Mouse (Mus musculus) erythroblast, embryonic 14.5 days (primary cell): ENCODE data around the gene Gm10282.

Source experiments
- GATA1 ChIP-seq: IDR thresholded peaks from 2 replicates; pipeline ENCODE4 v1.6.1; 2012; ENCODE audit warnings: low read length, inconsistent platforms, mixed read lengths
- TAL1 ChIP-seq: IDR thresholded peaks from 3 replicates; pipeline ENCODE4 v1.6.1; 2012; ENCODE audit warnings: low read length, inconsistent platforms, mixed read lengths

DNA sequence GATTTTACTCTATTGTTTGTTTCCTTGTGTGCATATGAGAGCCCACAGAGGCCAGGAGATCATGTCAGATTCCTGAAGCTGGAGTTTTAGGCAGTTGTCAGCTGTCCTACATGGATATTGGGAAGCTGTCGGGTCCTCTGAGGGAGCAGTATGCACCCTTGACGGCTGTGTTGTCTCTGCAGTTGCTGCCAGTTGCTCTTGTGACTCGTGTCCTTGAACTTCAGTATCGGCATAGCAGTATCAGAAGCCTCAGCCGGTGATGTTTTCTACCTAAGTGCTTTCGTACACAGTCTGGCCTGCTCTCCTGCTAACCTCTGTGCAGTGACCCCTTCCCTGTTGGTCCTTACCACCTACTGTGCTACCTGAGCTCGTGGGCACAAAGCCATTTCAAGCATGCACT is 41.6 kb downstream of the Gm10282 start:
- TF ChIP-seq TAL1 (no peak), GATA1 (no peak)
